Comparison of ENCODE assay signal across 8 mouse cellular contexts in genomic region chr5:44225911-44226520, GRCm38 (mm10). TPM values are rescaled to one million over a fixed set of nuclear protein-coding genes. Genes with fewer than 3 reads are reported as not detected.
A peak's percentile ranks its signal among the peaks of the same experiment; 100 is the strongest.
DNase-seq lines count a peak whose midpoint lies in the region; ATAC-seq lines count a peak whose summit lies in the region.

No protein-coding gene starts in this region.

- H3K9me3 ChIP-seq in kidney, embryonic 16.5 days (ENCODE audit: low read length): no peaks in the 10 kb centered on the region

- H3K4me1 ChIP-seq in kidney, embryonic 16.5 days (ENCODE audit: insufficient read depth, low read length): peaks cover 33% of the 10 kb centered on the region

- 0% methylated on average over 66 of the region's 72 CpGs for WGBS in kidney, embryonic 16.5 days

- peak; percentile 55 for DNase-seq in adrenal gland, postnatal 10 days
- DNase-seq in adrenal gland, adult 8-10 months: no peak
- DNase-seq in 3T3-L1 (ENCODE audit: low read depth, low spot score): peak; percentile 55
- DNase-seq in c-Kit-negative CD71-positive TER-119-positive erythroid progenitor cells, embryonic 14.5 days (ENCODE audit: low read depth, low spot score): peak; percentile 37
- DNase-seq in lung, postnatal 25 days (ENCODE audit: low spot score): peak; percentile 21
- peak; percentile 66 to 67 for DNase-seq in spleen, postnatal 10 days (ENCODE audit: low spot score in 2 of 2)

- H3K4me2 ChIP-seq in kidney, embryonic 16.5 days (replicated peaks; ENCODE audit: low read depth, low read length): peak overlapping the region; percentile 81

- no peaks in the 10 kb centered on the region for H3K27me3 ChIP-seq in kidney, embryonic 16.5 days (ENCODE audit: insufficient read depth, low read length)

- H3K9ac ChIP-seq in kidney, embryonic 16.5 days (replicated peaks; ENCODE audit: low read length): peak overlapping the region; percentile 93

- peak overlapping the region; percentile 94 for H3K27ac ChIP-seq in kidney, embryonic 16.5 days (ENCODE audit: low read length)

- peak overlapping the region; percentile 86 for H3K4me3 ChIP-seq in kidney, embryonic 16.5 days (ENCODE audit: low read length)

- ATAC-seq in granulocyte monocyte progenitor cell, adult 5-6 weeks (replicated peaks; ENCODE audit: poor library complexity, severe bottlenecking): peak; percentile 9; the same call in 1 of the 2 replicates
- ATAC-seq in kidney, embryonic 16.5 days (ENCODE audit: low FRiP score, low TSS enrichment): peak; percentile 72; the same call in 1 of the 2 replicates

- H3K36me3 ChIP-seq in kidney, embryonic 16.5 days (ENCODE audit: insufficient read depth, low read length): no peaks in the 10 kb centered on the region

RNA-seq across cellular contexts. Expression of gene Tapt1, which starts 0.4 kb away (rescaled TPM):
- 10 to 100 TPM; 41.4 to 42.0 TPM for total RNA-seq in adrenal gland, postnatal 10 days (2021)
- 10 to 100 TPM; 42.0 to 84.9 (median 58.7) TPM for total RNA-seq in adrenal gland, adult 8-10 months (2022)
- total RNA-seq in granulocyte monocyte progenitor cell, adult 5-6 weeks (2014; fragmentation: Nextera tagmentation): 25.5 and 46.5 TPM in 2 replicates
- total RNA-seq in granulocyte monocyte progenitor cell, adult 5-6 weeks (2017): 45.6 and 64.7 TPM in 2 replicates
- polyA plus RNA-seq in kidney, embryonic 16.5 days (2015; fragmentation: Nextera tagmentation; extraction: Ambion mirVana): 33.6 and 34.6 TPM in 2 replicates
